Mouse (Mus musculus): Measurements from ENCODE around the gene Tbx21.

Gene Tbx21

GRCm38 (mm10) chr11:97114671-97115601, at the start of gene Tbx21:
Gene Tbx21 (minus strand): TSS chr11:97115331.
- peak in 1 of 2 experiments; percentile 21 for DNase-seq

- no peak for DNase-seq
Measured at GRCm38 (mm10) chr11:97160341-97160740, 45.2 kb upstream of the Tbx21 start.

- DNase-seq = no peak
Measured at GRCm38 (mm10) chr11:97156999-97157398, 41.9 kb upstream of the Tbx21 start.

- no peak for DNase-seq
Measured at GRCm38 (mm10) chr11:97152662-97153287, 37.6 kb upstream of the Tbx21 start.

- DNase-seq = no peak
Measured at GRCm38 (mm10) chr11:97152023-97152426, 36.9 kb upstream of the Tbx21 start.

- no peak for DNase-seq
Measured at GRCm38 (mm10) chr11:97151343-97151801, 36.2 kb upstream of the Tbx21 start, which contains the start of gene Tbkbp1. Gene Tbkbp1 (minus strand): TSS chr11:97151495.

- no peak for DNase-seq
Measured at GRCm38 (mm10) chr11:97150411-97151330, 35.5 kb upstream of the Tbx21 start.

- no peak for DNase-seq
Measured at GRCm38 (mm10) chr11:97149995-97150410, 34.9 kb upstream of the Tbx21 start.

GRCm38 (mm10) chr11:97149026-97149425, 33.9 kb upstream of the Tbx21 start:
- no peak for DNase-seq

GRCm38 (mm10) chr11:97148591-97148990, 33.5 kb upstream of the Tbx21 start:
- no peak for DNase-seq

GRCm38 (mm10) chr11:97147333-97147732, 32.2 kb upstream of the Tbx21 start:
- no peak for DNase-seq

GRCm38 (mm10) chr11:97146724-97147123, 31.6 kb upstream of the Tbx21 start:
- peak in 1 of 2 experiments; percentile 50 for DNase-seq

- DNase-seq = no peak
Measured at GRCm38 (mm10) chr11:97145951-97146350, 30.8 kb upstream of the Tbx21 start.

- no peak for DNase-seq
Measured at GRCm38 (mm10) chr11:97145320-97145719, 30.2 kb upstream of the Tbx21 start.

GRCm38 (mm10) chr11:97143196-97143900, 28.2 kb upstream of the Tbx21 start:
- DNase-seq = no peak

- peak in 1 of 2 experiments; percentile 46 for DNase-seq
Measured at GRCm38 (mm10) chr11:97142159-97142608, 27.1 kb upstream of the Tbx21 start.

- DNase-seq = no peak
Measured at GRCm38 (mm10) chr11:97140811-97141210, 25.7 kb upstream of the Tbx21 start.

- DNase-seq = no peak
Measured at GRCm38 (mm10) chr11:97139256-97139655, 24.1 kb upstream of the Tbx21 start.

GRCm38 (mm10) chr11:97138554-97139226, 23.6 kb upstream of the Tbx21 start:
- no peak for DNase-seq

- no peak for DNase-seq
Measured at GRCm38 (mm10) chr11:97133270-97133669, 18.1 kb upstream of the Tbx21 start.

GRCm38 (mm10) chr11:97132185-97132584, 17.1 kb upstream of the Tbx21 start:
- DNase-seq = no peak

Measured in thymus, adult 18-20 months (tissue).